Mouse (Mus musculus) fibroblast of lung, adult 2 months (primary cell): ENCODE results near the gene Klhl9.

Experiments
- DNase-seq: peaks from one replicate; pipeline ENCODE4 v3.0.0-alpha.2; 2011; ENCODE audit warnings: low read depth

The Klhl9 gene

DNA sequence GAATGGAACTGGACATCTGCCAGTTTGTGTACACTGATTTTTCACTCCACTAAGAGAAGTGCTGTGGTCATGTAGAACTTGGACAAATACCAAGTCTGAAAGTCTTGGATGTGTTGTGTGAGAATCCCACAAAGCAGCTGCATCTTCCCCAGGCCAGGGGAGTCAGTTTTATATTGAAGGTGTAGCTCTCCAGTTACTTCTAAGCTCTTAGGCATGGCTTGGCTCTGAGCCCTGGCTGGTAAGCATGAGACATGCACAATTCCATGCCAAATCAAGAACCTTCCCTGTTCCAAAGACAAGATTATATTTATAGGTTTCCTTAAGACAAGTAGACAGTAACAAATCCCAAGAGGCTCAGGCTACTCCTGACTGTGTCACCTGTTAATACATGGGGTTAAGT is 7.2 kb downstream of the Klhl9 start:
- no peak for DNase-seq

DNA sequence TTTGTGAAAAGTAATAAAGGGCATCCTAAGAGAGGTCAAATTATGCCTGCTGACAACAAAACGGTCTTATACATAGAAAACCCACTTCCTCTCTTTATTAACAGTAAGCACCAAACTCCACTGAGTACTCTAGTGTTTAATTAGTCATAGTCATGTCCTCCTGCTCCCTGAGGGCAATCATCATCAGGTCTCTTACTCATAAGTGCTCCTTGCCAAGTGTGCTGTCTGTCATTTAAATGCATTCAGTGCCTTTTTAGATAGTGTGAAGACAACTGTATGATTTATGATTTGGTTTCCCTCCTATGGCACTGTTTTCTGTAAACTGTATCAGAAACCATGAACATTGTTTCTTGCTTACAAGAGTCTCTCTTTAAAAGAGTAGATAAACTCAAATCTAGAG is 8.0 kb downstream of the Klhl9 start:
- DNase-seq, result no peak

DNA sequence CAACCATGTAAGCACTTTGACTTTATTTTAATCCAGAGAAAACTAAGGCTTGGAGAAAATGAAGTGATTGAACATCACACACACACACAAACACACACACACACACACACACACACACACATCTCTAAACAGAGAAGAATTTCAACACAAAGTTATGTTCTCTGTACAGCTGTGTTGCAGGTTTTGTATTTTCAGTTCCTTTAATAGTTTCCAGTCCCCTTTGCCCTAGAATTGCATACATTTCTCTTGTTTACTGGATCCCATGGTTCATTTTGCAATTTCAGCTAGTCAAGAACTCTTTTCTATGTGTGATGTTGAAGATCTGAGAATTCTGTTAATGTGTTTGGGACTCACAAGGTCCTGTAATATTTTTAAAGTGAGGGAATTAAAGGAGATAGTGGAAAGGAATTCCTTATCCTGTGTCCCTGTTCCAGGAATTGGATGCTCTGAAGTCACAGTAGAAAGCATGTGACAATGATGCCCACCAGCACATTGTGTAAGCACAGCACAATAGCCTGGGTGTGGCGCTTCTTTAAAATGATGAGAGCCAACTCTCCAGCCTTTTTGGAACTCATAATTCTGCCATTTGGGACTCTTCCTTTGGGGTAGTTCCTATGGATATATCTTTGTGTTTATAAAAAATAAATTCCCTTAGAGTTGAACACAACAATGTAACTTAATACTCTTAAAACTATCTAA is 15.0 kb downstream of the Klhl9 start:
- no peak for DNase-seq

DNA sequence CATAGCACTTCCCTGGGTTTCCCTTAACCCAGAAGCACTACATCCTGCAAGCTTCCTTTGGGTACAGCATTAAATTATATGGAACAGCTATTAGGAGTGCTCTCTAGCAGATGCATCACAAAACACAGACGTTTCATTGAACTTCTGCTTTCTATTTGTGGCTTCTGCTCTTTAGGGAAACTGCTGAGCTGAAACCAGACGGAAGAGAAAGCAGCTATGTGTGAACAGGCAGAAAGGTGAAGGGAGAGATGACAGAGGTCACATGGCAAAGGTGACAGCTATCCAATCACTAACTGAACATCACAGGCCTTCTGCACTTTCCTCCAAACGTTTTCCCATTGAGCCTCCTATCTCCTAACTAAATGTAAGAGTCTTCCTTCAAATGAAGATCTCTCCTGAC is 16.3 kb downstream of the Klhl9 start:
- DNase-seq, result no peak

DNA sequence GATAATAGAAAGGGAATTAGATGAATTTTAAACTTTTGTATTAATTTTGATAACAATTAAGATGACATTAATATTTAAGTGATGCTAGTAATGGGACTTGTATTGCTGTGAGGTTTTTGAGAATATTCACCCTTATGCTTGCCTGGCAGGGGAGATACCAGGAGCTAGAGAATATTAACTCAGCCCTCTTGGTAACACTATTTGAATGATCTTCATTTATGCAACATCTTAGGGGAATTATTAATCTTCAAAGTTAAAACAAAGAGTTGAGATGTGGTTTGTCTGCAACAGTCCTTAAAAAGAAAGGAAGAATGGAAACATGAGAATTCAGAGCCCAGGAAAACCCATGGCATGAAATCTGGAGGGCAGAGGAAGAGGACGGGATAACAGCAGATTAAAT is 23.0 kb downstream of the Klhl9 start:
- DNase-seq, result no peak

DNA sequence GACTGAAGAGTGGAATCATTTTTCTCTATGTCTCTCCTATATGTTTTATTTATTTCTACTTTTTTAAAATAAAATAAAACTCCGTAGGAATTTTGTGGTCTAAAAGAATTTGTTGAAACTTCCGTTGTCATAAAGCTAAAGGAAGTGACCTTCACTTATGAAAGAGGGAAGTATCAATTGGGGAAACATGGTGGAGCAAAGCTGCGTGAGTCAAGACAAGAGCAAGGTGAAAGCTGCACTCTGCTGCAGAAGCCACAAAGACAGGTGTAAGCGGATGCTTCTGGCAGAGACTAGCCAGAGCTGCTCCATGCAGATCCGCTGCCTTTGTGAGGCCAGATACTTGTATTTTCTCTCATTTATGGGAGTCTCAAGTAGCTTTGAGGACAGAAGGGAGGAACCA is 23.5 kb downstream of the Klhl9 start:
- no peak for DNase-seq

DNA sequence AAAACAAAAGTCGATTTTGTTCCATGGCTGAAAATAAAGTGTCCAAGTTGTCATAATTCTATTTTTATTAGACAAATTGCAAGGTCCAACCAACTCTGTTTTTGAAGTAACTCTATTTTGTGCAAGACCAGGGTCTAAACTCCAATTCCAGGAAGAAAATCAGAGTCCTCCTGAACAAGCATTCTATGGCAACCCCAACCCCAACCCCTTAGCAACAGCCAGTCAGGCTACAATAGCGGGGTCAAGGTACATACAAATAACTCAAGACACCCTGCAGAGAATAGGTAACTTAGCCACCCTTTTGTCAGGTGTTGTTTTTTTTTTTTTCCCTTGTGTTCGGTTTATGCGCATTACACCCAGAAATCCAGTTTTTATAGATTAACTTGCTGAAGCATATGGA is 24.5 kb downstream of the Klhl9 start:
- DNase-seq, result no peak

DNA sequence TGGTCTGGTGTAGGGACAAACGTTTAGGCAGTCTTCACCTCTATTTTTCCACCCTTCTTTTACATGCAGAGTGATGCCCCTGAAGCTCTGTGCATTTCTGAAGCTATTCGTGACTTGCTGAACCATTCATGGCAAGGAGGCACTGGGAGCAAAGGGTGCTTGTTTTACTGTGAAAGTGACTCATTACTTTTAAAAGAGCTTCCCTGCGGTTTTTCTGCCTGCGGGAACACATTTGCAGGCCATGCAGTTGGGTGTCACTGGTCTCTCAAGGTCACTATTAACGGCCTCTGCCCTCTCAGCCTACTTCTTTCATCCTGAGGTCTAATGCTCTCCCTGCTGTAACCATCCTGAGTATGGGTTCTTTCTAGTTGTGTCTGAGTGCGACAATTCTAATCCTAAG is 25.2 kb downstream of the Klhl9 start:
- DNase-seq, result no peak

DNA sequence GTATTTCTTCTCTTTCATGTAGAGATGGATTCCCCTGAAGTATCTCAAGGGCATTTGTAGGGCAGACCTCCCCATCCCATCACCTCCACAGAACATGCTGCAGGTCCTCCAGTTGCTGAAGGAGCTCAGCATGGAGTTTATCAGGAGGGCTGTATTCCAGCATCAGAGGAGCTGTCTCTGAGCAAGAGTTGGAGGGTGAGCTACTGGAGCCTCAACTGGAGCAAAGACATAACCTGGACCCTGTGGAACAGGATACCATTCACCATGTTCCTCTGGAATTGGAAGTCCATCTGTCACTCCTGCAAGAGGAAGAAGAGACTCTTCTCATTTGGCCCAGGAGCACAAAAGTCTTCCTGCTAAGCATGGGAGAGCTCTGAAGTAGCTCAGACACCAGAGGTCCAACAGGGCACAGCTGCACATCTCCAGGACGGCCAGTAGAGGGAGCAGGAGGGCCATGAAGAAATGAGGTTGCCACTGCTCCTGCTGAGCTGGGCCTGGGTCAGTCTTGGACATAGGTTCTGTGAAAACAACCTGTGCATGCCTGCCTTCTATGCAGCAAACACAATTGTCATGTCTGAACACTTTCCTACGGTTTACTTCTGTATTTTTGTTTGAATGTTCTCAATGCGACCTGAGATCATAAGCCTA is 25.9 kb downstream of the Klhl9 start:
- no peak for DNase-seq

DNA sequence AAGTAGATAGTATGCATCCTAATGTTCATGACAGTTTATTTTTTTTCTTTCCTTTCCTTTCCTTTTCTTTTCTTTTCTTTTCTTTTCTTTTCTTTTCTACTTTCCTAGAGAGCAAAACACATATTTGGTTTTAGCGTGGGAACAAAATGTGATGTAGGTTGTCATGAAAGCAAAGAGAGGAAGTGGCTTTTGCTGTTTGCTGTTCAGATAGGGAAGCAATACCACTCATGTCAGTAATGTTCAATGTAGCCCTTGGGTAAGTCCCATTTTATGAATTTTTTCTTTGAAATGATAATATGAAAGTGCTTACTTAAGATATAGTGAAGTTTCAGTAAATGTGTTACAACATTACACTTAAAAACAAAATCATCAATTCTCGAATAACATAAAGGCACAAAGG is 28.9 kb downstream of the Klhl9 start:
- no peak for DNase-seq

DNA sequence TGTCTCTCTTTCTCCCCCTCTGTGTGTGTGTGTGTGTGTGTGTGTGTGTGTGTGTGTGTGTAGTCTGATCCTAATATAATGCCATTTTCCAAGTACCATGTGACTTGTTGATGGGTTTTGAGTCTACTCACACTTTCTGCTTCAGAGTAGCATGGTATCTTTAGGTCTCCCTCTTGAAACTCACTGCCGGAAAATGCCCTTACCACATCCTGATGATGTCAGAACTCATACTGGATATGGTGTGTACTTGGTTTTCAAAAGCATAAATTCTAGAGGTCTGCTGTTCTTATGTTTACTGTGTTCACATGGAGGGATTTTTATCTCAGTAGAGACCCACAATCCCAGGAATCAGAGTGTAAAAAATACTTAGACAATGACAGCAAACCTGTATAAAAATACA is 29.7 kb downstream of the Klhl9 start:
- DNase-seq, result no peak

DNA sequence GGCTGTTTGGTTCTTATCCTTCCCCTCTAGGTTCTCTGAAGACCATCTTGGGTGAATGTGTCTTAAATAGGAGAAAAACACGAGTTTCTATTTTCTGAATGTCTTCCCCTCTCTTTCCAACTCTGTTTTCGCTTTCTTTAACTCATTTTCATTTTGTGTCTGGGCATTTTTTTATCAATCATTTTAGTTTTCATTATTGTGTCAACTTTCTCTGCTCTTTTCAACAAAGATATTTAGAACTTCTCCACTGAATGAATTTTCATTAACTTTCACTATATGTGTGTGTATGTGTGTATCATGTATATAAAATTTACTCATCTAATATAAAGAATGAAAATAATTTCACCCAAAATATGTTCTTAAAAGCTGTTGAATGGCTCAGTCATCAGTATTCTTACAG is 31.0 kb downstream of the Klhl9 start, which contains the start of gene Ifnab:
Gene Ifnab (minus strand): TSS at position 101 of the 400 bp plus-strand sequence.
- no peak for DNase-seq

DNA sequence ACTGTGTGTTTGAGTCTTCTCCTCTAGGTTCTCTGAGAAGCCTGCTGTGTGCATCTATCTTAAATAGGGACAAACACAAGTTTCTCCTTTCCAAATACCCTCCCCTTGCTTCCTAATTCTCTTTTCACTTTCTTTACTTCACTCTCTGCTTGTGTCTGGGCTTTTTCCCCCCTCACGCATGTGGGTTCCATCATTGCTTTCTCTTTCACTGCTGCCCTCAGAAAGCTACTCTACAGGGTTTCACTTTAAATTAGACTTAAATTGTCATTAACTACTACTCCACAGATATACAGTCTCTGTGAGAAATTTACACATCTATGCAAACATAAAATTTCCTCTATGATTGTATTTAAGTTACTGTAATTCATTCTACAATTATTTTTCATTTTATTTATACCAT is 38.5 kb downstream of the Klhl9 start, which contains the start of gene Ifna2:
Gene Ifna2 (minus strand): TSS at position 101 of the 400 bp plus-strand sequence.
- DNase-seq, result no peak

DNA sequence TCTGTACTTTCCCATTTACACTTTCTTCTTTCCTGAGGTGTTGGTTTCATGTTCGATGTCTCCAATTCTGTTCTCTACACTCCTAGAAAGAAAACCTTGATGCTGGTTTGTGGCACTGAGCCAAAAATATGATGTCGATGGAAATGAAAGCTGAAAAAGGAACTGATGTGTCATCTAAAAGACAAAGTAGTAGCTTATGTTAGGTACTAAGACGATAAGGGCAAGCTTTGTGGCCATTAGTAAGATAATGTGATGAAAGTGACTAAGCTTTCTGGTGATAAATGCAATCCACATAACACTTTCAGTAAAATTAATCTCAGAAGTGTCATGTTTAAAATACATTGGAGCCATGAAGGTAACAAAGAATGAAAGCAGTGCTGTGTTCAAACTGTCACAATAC is 40.9 kb downstream of the Klhl9 start:
- DNase-seq, result no peak

DNA sequence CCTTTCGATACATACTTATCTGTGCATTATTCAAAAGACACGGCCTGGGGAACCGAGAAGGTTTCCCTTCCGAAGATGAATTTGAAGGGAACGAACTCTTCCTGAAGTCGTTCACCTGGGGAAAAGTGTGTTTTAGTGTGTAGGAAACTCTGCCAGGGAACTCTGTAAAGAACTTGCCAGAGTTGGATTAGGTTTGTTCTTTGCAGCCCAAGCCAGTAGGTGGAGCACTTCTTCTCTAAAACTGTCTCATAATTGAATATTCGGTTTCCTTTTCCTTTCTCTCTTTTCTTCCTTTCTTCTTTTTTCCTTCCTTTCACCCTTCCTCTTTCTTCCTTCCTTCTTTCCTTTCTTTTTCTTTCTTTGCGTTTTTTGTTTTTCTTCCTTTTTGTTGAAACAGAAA is 41.9 kb downstream of the Klhl9 start:
- no peak for DNase-seq

DNA sequence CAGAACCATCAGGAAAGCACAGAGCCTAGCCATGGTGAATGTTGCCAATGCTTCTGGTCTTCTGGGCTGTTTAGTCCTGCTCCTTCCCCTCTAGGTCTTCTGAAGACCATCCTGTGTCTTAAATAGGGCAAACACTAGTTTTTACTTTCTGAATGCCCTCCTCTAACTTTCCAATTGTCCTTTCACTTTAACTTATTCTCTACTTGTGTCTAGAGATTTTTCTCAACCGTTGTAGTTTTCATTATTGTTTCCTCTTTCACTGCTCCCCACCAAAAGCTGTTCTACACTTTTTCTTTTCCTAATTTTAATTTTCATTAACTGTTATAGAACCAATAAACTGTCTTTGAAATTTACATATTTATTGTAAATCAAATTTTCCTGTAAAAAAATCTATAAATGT is 45.4 kb downstream of the Klhl9 start, which contains the start of gene Ifna16:
Gene Ifna16 (minus strand): TSS at position 101 of the 400 bp plus-strand sequence.
- no peak for DNase-seq
